Mouse (Mus musculus): Measurements from ENCODE around the gene Rsph1.
A peak's percentile ranks its signal among the peaks of the same experiment; 100 is the strongest.

Gene Rsph1

DNA sequence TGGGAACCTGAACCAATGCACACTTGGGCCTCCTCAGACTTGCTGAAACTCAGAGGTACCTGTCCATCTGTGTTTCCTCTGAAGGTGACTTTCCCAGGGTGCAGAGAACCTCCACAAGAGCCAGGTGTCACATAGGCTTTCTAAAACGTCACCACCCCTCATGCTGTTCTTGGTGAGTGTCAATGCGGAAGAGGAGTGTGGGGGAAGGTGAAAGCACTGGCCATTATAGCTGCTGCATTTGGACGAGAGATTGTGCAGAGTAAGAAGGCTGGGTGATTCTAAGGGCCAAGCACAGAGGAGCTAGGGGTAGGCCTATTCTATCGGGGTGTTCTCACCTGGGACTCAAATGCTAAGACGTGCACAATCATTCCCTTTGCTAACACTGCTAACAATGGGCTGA lies 23.2 kb downstream of the Rsph1 start:
- DNase-seq = no peak

DNA sequence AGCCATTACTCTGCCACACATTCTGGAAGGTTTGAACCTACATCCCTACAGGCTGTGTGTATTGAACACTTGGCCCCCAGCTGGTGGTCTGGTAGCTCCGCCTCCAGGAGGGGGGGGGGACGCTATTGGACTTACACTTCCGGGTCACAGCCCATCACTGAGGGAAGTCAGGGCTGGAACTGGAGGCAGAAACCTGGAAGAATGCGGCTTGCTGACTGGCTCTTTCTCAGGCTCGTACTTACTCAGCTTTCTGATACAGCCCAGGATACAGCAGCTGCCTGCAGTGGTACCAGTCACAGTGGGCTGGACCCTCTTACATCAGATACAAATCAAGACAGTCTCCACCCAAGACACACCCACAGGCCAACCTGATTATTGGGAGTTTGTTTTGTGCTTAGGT lies 30.0 kb downstream of the Rsph1 start:
- DNase-seq = no peak

DNA sequence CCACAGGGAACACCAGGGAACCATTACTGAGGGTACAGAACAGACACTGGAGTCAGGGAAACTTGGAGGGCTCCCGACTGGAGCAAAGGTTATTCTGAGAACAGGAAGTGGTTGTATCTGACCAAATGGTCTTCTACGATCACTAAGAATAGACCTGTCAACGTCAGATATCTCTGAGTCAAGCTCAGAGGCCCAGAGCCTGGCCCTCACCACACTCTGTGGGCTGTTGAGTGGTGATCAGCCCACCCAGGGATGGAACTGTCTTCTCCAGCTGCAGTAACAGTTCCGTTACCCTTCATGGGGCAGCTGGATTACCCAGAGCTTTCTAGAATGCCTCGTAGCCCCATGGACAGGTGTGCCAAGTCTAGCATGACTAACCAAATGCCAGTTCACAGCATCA lies 31.9 kb downstream of the Rsph1 start:
- DNase-seq = no peak

DNA sequence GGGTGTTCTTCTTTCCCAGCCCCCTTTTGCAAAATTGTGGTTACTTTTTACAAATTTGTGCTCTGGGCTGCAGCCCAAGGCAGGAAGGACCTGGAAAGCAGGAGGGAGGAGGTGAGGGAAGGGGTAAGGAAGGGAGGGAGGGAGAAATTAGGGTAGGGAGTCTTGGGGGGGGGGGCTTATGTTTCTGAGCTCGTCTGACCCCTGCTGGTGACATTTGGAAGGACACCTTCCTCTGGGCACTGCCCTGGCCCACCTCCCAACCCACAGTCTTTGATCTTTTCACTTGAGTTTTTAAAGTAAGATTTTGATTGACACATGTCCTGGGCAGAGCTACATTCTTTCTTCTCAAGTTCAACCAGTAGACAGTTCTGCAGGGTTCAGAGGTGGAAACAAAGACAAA lies 34.4 kb downstream of the Rsph1 start:
- DNase-seq = peak; percentile 70

DNA sequence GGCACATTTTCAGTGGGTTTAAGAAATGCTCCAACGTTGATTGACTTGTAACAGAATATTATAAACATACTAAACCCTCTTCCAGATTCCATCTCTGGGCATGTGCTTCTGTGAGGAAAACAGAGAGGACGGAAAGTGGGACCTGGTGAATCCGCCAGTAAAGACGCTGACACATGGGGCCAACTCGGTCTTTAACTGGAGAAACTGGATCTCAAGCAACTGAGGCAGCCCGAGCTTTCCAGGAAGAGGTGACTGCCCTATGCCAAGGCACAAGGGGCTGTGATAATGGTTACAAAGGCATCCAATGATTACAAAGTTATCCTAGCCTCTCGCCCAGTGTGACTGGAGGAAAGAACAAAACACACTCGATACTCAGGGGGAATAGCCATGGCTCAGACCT lies 36.0 kb downstream of the Rsph1 start:
- no peak for DNase-seq

DNA sequence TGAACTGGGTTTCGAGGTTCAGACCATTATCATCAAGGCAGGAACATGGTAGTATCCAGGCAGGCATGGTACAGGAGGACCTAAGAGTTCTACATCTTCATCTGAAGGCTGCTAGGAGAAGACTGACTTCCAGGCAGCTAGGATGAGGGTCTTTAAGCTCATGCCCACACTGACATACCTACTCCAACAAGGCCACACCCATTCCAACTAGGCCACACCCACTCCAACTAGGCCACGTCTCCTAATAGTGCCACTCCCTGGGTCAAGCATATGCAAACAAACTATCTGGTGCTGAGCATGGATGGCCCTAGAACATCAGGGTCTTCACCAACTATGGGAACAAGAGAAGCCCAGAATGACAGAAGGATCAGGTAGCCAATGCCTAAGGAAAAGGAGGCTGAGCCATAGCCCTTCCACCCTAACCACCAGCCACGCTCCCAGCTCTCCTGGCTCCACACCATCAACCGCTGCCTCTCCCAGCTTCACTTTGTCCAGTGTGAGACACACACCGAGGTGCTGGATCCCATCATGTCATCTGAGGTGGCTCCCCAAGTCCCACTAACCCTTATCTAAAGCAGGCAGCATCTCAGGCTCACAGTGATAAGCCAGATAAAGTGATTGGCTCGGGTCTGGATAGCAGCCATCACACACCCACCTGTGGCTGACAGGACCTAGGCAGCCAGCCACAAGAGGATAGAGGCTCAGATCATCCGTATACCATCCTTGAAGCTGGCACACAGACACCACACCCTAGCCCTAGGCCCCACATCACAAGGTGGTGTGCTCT lies 38.8 kb downstream of the Rsph1 start:
- DNase-seq = no peak

DNA sequence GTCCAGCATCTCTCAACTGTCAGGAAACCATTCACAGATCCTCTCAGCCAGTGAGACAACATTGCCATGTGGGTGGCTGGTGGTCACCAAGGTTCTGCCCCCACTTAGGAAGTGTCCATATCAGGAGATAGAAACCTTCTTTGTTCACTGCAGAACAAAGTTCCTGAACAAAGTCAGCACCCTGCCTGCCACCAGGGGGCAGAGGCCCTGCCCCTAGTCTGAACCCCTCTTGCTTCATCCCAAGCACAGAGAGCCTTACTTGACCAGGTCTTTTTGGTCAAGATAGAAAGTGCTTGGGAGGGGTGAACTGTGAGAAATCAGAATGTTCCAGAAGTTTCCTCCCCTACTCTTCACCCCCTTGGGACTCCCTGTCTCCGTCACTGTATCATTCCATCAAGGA lies 41.3 kb downstream of the Rsph1 start:
- peak; percentile 37 for DNase-seq

DNA sequence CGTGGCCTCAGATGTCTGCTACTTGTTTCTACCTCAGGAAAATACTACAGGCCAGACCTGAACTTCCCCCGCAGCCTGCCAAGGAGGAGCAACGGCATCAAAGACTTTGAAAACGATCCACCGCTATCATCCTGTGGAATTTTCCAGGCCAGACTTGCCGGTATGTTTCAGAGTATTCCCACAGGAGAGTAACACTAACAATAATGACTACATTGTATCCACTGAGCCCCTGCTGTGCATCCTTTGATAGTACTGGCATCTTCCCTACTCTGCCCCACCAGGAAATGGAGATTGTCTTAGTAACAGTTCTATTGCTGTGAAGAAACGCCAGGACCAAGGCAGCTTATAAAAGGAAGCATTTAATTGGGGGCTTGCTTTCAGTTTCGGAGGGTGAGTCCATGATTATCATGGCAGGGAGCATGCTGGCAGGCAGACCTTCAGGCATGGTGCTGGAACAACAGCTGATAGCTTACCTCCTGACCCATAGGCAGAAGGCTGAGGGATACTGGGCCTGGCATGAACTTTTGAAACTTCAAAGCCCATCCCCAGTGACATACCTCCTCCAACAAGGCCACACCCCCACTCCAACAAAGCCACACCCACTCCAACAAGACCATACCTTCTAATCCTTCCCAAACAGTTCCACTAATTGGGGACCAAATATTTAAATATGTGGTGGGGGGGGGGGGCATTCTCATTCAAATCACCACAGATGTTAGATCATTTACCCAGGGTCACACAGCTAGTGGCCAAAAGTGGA lies 44.8 kb downstream of the Rsph1 start:
- no peak for DNase-seq

DNA sequence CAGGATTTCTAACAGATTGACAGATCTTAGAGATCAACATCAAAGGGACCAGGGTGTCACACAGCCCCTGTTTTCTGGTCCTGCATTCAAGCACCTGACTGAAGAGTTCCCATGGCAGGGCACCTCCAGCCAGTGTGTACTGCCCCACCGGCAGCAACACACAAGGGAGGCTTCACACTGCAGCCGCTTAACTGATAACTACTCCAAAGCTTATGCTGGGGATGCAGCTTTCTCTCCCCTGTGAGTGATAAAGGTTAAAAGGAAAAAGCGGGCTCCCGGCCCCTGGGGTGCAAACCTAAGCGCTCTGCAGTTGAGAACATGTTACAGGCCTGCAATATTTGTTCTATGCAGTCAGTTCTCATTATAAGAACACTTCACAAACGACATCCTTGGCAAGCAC lies 45.4 kb downstream of the Rsph1 start:
- DNase-seq = no peak

DNA sequence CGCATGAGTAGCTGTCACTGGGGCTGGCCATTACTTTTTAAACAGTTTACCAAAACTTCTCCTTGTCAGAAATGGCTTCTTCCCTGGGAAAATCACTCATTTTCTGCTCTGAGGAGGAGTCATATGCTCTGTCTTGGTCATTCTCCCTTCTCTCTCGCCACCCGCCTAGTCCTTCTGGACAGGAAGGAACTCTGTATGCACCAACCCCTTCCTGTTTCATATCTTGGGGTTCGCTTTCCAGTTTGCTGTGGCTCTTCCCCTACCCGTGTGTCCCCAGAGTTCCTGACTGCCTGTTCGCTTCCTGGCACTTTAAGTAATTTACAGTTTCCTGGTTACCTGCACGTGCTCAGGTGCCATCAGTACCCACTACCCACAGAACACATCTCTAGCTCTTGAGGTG lies 50.3 kb downstream of the Rsph1 start:
- no peak for DNase-seq

DNA sequence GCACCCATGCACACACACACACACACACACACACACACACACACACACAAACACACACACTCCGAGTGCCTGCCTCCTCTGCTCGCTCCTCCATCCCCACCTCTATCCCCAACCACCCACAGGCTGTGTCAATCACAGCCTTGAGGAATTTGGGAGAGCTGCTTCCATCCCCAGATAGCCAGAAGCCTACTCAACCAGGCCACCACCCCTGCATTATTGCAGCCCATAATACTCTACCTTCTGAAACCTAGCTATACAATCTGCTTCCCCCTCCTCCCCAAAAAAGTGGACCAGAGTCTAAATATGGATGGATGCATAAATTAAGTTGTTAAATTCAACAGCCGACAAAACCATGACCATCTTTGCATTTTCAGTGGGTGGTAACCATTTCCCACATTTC lies 50.8 kb downstream of the Rsph1 start:
- no peak for DNase-seq

DNA sequence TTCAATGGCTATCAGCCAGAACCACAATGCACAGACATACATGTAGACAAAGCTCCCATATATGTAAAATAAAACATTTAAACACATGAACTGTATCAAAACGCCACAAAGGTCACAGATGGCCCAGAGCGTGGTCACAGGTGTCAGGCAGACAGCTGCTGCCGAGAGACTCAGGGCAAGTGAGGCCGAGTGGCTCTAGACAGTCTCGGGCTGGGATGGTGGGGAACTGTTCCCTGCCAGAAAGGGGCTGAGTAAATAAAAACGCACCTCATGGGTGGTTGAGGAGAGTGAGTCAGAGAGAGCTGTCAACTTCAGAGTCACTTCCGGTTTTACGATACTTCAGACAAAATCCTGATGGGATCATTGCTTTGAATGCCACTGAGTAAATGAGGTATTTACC lies 52.6 kb downstream of the Rsph1 start:
- peak; percentile 53 for DNase-seq

DNA sequence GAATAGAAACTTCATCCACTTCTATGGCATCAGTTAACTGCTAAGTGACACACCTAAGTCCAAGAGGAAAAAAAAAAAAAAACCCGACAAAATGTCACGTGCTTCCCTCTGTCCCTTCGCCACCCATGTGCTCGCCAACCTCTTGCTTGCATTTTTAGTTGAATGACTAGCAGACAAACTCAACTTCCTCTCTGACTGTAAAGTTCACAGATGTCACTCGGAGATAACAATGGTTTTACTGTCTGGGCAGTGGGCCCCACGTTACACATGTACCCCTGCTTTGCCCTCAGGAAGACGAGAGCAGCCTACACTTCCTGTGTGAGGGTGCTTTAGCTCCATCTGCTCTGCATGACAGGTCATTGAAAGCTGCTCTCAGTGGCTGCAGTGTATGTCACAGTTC lies 53.3 kb downstream of the Rsph1 start:
- peak; percentile 73 for DNase-seq

DNA sequence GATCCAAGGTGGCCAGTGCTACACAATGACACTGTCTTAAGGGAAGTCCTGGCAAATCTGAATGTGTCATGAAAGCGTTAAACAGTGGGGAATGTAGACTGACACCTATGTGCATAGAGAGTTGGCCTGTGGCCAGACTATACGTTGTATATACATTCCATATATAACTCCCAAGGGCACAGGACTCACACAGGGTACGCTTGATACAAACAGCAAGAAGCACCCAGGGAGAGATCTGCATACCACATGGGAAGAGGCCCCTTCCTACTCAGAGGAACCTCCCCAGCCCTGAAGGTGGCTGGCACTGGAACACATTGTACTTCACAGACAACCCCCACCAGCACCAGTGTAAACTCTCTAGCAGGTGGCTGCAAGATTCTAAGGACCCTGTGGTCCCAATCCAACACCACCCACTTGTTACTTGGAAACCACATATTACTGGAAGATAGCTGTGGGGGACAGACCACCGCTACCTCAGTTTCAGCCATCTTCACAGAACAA lies 54.3 kb downstream of the Rsph1 start:
- peak; percentile 60 for DNase-seq

DNA sequence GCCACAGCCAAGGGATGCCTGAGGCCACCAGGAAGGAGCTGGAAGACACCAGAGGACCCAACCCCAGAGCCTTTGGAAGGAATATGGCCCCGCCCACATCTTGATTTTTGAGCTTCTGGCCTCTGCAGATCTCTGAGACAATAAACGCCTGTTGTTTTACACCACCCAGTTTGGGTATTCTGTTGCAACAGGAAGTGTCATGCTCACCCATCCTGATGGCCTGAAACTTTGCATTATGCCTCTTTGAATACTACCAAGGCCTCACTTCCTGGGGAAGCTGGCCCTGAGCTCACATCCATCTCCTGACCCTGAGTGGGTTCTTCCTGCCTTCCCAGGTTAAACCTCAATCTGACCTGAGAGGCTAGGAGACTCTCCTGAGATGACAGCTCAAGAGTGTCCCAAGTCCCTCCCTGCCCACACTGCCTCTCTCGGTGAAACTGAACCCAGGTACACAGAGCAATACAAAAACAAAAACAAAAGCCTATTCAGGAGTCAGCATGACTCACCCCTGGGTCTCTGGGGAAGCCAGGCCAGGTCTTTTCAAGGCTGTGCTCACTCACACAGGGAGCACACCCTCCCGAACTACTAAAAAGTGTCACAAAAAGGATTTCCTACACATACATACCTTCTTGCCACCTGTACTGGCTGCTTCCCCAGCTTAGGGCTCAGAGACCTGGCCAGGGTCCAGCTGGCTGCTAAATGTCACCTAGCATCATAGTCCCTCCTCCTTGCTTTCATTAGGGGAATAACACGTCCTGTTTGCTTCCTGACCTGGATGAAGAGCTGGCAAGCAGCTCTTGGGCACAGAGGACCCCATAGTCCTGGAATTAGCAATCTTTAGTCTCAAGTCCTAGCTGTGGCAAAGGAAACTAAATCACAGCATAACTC lies 60.9 kb downstream of the Rsph1 start:
- DNase-seq = no peak

DNA sequence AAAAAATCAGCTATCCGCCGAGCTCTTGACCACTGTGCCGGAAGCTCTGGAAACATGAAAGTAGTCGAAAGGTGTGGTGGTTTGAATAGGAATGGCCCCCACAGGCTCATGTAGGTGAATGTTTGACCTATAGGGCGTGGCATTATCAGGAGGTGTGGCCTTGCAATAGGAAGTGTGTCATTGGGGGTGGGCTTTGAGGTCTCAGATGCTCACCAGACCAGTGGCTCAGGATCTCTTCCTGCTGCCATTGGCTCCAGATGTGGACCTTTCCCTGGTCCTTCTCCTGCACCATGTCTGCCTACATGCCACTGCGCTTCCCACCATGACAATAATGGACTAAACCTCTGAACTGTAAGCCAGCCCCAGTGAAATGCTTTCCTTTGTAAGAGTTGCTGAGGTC lies 65.3 kb downstream of the Rsph1 start:
- DNase-seq = no peak

DNA sequence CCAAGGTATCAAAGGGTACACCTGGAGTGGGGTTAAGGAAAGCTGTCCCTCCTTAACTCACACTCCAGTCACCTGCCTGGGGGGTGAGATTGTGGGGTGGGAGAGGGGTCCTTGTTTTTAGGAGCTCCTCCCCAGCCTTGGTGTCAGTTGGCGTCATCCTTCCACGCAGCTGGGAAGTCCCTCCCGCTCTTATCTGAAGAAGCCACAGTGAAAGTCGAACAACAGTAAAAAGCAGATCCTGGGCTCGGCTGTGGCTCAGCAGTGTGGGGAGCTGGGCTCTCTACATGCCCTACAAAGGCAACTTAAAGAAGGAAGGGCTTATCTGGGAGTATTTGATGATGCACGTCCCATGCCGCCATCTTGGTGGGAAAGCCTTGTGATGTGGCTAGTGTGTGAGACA lies 66.9 kb downstream of the Rsph1 start:
- no peak for DNase-seq

DNA sequence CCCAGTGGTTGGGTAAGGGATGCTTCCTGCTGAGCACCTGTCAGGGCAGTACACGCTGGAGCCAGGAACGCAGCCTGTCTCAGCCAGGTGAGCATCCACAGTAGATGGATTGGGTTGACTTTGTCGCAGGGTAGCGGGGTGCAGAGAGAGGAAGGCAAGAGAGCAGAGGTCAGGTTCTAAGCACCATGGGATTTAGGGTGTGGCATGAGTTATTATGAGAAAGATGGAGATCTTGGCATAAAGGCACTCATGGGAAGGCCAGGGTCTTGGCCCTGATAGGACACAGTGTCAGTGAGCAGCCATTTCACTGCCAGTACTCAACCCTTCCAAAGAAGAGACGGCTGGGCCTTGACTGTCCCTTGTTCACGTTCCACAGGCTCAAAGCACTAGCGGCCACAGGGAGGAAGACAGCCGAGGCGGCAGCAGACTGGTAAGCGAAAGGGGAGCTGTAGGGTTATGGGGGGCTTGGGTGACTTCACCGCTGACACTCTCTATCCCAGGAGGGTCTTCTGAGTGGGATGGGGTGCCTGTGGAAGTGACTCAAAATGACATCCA lies 67.7 kb downstream of the Rsph1 start:
- DNase-seq = peak; percentile 49

DNA sequence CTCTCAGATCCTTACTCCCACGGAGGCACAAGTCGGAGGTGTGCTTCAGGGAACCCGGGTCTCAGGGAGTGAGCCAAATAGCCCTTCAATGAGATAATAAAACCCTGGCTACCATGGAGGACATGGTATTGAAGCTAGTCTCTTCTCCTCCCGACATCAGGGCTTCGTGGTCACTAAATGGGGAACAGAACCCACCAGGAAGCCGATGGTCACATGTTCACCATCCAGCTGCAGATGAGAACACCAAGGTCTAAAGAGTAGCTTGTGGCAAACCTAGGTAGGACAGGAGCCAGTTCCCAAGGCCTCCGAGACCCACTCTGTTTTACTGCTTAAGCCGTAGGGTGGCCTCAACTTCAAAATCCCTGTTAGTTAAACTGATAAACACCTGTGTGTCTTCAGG lies 68.5 kb downstream of the Rsph1 start:
- DNase-seq = no peak

DNA sequence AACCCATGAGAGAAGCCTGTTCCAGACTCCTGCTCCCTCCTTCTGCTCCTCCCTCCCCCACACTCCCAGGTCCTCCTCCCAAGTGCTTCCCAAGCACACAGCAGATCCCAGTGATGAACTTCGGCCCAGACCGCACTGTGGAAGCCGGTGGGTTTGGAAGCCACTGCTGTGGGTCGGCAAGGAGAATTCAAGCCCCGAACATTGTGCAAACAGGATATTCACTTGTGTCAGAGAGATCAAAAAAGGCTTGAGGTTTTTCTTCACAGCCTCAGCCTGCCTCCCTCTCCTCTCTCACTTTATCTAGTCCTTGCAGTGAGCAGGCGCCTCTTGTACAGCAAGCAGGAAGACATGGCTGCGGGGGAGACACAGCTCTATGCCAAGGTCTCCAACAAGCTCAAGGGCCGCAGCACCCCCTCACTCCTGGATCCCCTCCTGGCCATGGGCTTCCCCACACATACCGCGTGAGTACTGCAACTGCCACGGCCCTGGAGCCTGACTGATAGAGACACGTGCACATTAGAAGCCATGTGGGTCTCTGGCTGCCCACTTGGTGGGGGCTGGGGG lies 69.3 kb downstream of the Rsph1 start, which contains the start of gene Ubash3a:
Gene Ubash3a, plus strand, starts transcription at position 103 of the 564 bp plus-strand sequence.
- peak; percentile 84 for DNase-seq

Data from thymus, postnatal 14 days (tissue).